Mouse (Mus musculus) NIH3T3 (cell line): ENCODE data around the gene Armcx1.
"Not testable (repeated sequence)": the region's sequence is repeated elsewhere in the genome, so short reads cannot be mapped to it uniquely, and the experiment has no call there.

Experiments used
- DNase-seq: peaks from one replicate; pipeline ENCODE4 v3.0.0-alpha.2; 2012; ENCODE audit warnings: low read depth

The Armcx1 gene

GRCm38 (mm10) chrX:134717752-134718308, at the start of gene Armcx1:
Gene Armcx1 (plus strand): TSS chrX:134717963.
- peak; percentile 82 for DNase-seq

- DNase-seq: no peak
Observed at GRCm38 (mm10) chrX:134675022-134675421, 42.7 kb upstream of the Armcx1 start.

- DNase-seq: no peak
Observed at GRCm38 (mm10) chrX:134675959-134676358, 41.8 kb upstream of the Armcx1 start.

- peak; percentile 40 for DNase-seq
Observed at GRCm38 (mm10) chrX:134684936-134685335, 32.8 kb upstream of the Armcx1 start.

GRCm38 (mm10) chrX:134686267-134686666, 31.5 kb upstream of the Armcx1 start, which contains the start of gene Armcx4:
Gene Armcx4 (plus strand): TSS chrX:134686519.
- DNase-seq: peak; percentile 18

- DNase-seq: peak; percentile 46
Observed at GRCm38 (mm10) chrX:134686739-134687171, 31.0 kb upstream of the Armcx1 start.

- no peak for DNase-seq
Observed at GRCm38 (mm10) chrX:134689676-134690075, 28.1 kb upstream of the Armcx1 start.

GRCm38 (mm10) chrX:134690871-134691539, 26.8 kb upstream of the Armcx1 start:
- no peak for DNase-seq

- DNase-seq: no peak
Observed at GRCm38 (mm10) chrX:134691540-134691935, 26.2 kb upstream of the Armcx1 start.

GRCm38 (mm10) chrX:134716863-134717262, 900 bp upstream of the Armcx1 start:
- no peak for DNase-seq

GRCm38 (mm10) chrX:134718524-134718923, 761 bp downstream of the Armcx1 start:
- peak; percentile 83 for DNase-seq

- not testable (repeated sequence) for DNase-seq
Observed at GRCm38 (mm10) chrX:134723762-134724161, 6.0 kb downstream of the Armcx1 start.

GRCm38 (mm10) chrX:134729778-134730177, 12.0 kb downstream of the Armcx1 start:
- peak; percentile 59 for DNase-seq

GRCm38 (mm10) chrX:134737796-134738195, 20.0 kb downstream of the Armcx1 start:
- no peak for DNase-seq

- DNase-seq: no peak
Observed at GRCm38 (mm10) chrX:134739160-134739559, 21.4 kb downstream of the Armcx1 start.

- DNase-seq: no peak
Observed at GRCm38 (mm10) chrX:134741862-134742261, 24.1 kb downstream of the Armcx1 start.

- peak; percentile 67 for DNase-seq
Observed at GRCm38 (mm10) chrX:134746459-134746858, 28.7 kb downstream of the Armcx1 start.

- peak; percentile 83 for DNase-seq
Observed at GRCm38 (mm10) chrX:134750764-134751592, 33.2 kb downstream of the Armcx1 start, which contains the start of gene Armcx6. Gene Armcx6 (minus strand): TSS chrX:134751417.

GRCm38 (mm10) chrX:134751910-134752309, 34.1 kb downstream of the Armcx1 start:
- no peak for DNase-seq

GRCm38 (mm10) chrX:134752584-134752983, 34.8 kb downstream of the Armcx1 start:
- peak; percentile 48 for DNase-seq

- DNase-seq: peak; percentile 85
Observed at GRCm38 (mm10) chrX:134756434-134757292, 38.9 kb downstream of the Armcx1 start, which contains the start of gene Armcx3. Gene Armcx3 (plus strand): TSS chrX:134756595.
